Mouse (Mus musculus): ENCODE data around the gene Polm. TPM values are rescaled to one million over a fixed set of nuclear protein-coding genes. Genes with fewer than 3 reads are reported as not detected.

The Polm gene
- polyA plus RNA-seq (2015; fragmentation: Nextera tagmentation; extraction: Ambion mirVana), result 3.2 and 3.7 TPM in 2 replicates

DNA sequence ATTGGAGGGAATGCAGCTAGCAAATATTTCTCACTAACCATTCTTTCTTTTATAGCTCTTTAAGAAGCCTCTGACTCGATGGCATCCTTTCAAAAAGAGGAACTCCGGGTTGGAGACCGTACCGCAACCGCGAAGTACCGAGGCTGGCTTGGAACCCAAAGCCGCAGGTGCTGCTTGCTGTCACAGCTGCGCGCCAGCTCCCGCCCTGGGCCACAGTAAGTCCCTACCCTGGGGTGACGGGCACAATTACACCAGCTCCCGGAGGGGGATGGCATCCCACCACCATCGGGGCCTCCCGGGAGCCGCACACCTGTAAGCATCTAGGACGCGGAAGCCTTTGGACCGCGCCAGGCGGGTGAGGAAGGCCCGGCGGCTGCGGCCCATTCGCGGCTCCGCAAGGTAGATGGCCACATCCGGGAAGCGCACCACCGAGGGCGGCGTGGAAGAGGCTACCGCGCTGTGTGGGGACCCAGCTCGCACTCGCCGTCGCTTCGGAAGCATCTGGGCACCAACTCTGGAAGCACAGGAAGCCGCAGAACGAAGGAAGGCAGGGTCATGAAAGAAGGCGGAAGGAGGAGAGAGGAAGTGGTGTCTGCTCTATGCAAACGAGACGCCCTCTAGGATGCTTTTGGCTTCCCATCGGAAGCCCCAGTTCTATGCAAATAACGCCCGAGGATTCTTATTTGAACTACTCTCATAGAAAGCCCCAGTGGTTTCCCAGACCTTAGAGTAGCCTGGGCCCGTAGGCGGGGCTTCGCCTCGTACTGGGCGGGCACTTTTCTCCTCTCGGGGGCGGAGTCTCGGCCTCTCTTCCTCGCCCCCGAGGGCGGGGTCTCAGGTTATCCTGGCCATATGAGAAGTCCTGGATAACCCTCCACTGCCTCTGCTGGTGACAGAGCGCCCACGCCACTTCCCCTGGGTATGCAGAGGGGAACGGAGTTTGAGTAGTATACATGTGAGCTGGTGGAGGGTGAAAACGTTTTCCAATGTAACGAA is at the start of gene Polm:
Gene Polm (minus strand): TSS at position 766 of the 996 bp plus-strand sequence.

DNA sequence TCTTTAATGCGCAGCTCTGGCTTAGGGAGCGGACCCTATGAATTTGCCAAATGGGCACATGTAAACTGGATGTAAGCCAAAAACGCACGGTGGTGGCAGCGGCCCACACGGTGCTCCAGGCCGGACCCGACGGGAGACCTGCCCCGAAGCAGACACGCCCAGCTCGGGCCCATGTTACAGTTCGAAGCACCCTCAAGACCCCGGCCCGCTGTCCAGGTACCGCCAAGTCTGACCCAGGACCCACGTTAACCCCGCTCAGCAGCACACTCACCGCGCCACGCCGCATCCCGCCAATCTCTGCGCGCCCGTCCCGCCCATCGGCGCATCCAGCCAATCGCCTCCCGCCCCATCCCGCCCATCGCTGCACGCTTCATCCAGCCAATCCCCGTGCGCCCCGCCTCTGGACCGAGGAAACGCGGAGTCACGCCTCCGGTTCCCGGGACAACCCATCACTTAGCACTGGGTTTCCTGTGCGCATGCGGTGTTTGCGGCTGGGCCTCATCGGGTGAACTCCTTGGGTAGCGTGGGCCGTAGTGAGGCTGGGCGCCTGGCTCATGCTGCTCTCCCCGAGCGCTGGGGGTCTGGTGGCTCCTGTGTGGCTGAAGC is 40.2 kb upstream of the Polm start, which contains the start of gene Pold2:
Gene Pold2 (minus strand): TSS at position 372 of the 606 bp plus-strand sequence.

DNA sequence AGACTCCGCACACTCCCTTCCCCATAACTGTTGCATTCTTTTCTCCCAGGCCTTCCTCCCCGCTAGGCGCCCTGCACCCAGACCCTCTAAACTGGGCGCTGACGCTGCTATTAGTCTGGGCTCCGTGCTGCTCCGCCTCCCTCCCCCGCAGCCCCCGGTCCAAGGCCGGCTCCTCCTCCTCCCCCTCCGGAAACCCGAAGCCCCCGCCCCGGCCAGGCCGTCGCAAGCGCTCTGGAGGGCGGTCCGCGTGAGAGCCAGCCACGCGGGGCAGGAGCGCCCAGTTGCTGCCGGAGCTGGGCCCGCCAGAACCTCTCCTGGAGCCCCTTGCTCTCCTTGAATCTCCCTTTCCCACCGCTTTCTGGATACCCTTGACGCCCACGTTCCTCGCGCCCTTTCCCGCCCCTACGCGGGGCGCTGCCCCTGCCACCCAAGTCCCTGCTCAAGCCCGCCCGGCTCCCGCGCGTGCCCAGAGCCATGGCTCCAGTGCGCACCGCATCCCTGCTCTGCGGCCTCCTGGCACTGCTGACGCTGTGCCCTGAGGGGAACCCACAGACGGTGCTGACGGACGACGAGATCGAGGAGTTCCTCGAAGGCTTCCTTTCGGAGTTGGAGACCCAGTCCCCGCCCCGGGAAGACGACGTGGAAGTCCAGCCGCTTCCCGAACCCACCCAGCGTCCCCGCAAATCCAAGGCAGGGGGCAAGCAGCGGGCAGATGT is 24.0 kb upstream of the Polm start, which contains the start of gene Aebp1:
Gene Aebp1 (plus strand): TSS at position 270 of the 716 bp plus-strand sequence.

DNA sequence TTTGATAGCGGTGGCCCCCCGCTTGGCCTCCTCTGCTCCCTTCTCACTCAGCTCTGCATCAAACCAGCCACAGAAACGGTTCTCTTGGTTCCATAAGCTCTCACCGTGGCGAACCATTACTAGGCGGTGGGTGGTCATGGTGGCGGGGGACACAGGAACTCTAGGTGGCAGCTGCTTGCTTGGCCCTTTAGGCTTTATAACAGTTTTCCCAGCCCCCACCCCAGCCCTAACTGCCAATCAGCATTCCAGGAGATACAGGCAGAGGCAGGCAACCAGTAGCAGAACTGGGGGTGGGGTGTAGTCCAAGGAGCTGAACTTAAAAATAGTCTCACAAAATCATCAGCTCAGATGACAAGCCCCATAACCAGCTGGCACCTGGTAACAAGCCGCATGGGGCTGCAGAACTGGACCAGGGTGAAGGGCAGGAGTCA is 34.2 kb downstream of the Polm start, which contains the start of gene Pgam2:
Gene Pgam2 (minus strand): TSS at position 183 of the 431 bp plus-strand sequence.

DNA sequence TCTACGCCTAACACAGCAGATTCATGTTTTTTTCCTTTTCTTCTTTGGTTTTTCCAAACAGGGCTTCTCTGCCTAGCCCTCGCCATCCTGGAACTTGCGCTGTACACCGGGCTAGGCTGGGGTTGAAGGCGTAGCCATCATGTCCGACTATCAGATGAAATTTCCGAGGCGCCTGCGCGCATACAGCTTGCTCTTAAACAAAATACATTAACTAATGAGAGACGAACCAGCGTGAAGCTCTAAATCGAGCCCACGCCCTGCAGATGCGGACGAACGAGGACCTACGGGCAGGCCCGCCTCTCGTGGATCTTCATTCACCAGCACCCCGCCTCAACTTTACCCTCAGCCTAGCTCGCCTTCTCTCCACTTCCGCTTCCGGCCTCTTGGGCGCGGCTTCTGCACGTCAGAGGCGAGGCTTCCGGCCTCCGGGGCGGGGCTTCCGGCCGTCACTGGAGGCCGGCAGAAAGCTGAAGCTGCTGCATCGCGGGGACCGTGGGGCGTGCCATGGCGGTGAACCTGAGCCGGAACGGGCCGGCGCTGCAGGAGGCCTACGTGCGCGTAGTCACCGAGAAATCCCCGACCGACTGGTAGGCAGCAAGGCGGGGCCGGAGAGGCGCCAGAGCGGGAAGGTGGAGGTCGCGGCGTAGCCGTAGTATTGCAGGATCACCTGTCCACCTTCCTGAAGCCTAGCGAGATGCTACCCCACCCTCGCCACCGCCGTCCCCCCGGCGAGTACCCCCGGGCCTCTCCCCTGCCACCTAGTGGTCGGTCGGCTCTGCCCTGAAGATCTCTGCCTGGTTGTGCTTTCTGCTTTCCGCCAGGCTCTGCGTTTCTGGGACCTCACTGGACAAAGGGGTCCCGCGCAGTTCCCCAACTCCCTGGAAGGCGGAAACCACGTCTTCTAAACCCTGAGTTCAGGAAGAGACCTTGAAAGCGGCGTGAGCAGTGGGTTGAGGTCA is 49.5 kb downstream of the Polm start, which contains the start of gene Dbnl:
Gene Dbnl (plus strand): TSS at position 433 of the 959 bp plus-strand sequence.

Other genes starting within 250 kb of the Polm start
- 175 and 186 TPM in 2 replicates for gene Mrps24, start 122.3 kb downstream of the Polm start, polyA plus RNA-seq (2015; fragmentation: Nextera tagmentation; extraction: Ambion mirVana)
- gene Urgcp, start 75.6 kb downstream of the Polm start, polyA plus RNA-seq (2015; fragmentation: Nextera tagmentation; extraction: Ambion mirVana), result 22.0 and 23.2 TPM in 2 replicates
- gene Dbnl, start 49.5 kb downstream of the Polm start, polyA plus RNA-seq (2015; fragmentation: Nextera tagmentation; extraction: Ambion mirVana), result 37.9 and 47.7 TPM in 2 replicates
- 3,377 and 3,488 TPM in 2 replicates for gene Pgam2, start 34.3 kb downstream of the Polm start, polyA plus RNA-seq (2015; fragmentation: Nextera tagmentation; extraction: Ambion mirVana)
- gene Aebp1, start 23.9 kb upstream of the Polm start, polyA plus RNA-seq (2015; fragmentation: Nextera tagmentation; extraction: Ambion mirVana), result 21.6 and 28.4 TPM in 2 replicates
- gene Pold2, start 40.3 kb upstream of the Polm start, polyA plus RNA-seq (2015; fragmentation: Nextera tagmentation; extraction: Ambion mirVana), result 55.5 and 56.7 TPM in 2 replicates
- 0.54 and 1.5 TPM in 2 replicates for gene Myl7, start 60.8 kb upstream of the Polm start, polyA plus RNA-seq (2015; fragmentation: Nextera tagmentation; extraction: Ambion mirVana)
- 0.26 and 0.28 TPM in 2 replicates for gene Gck, start 112.1 kb upstream of the Polm start, polyA plus RNA-seq (2015; fragmentation: Nextera tagmentation; extraction: Ambion mirVana)
- gene Ykt6, start 117.7 kb upstream of the Polm start, polyA plus RNA-seq (2015; fragmentation: Nextera tagmentation; extraction: Ambion mirVana), result 21.4 and 26.2 TPM in 2 replicates
- gene Camk2b, start 228.3 kb upstream of the Polm start, polyA plus RNA-seq (2015; fragmentation: Nextera tagmentation; extraction: Ambion mirVana), result 86.4 and 93.6 TPM in 2 replicates

Data from skeletal muscle tissue, postnatal 0 days (tissue).